Mouse (Mus musculus): ENCODE results near the gene Skint6. TPM values are rescaled to one million over a fixed set of nuclear protein-coding genes. Genes with fewer than 3 reads are reported as not detected.
A peak's percentile ranks its signal among the peaks of the same experiment; 100 is the strongest.

The Skint6 gene
- total RNA-seq (2015; ENCODE audit: low replicate concordance) (not detected in 2 replicates), total RNA-seq (2017; ENCODE audit: low replicate concordance) (not detected in 2 replicates)

GRCm38 (mm10) chr4:113286873-113287272, at the start of gene Skint6:
TSS of gene Skint6 (minus strand) at chr4:113286973.
- ATAC-seq (replicated peaks; ENCODE audit: low FRiP score, poor library complexity, severe bottlenecking): no peak

- ATAC-seq (replicated peaks; ENCODE audit: low FRiP score, poor library complexity, severe bottlenecking): no peak
These were observed 34.1 kb upstream of the Skint6 start for GRCm38 (mm10) chr4:113320911-113321310.

GRCm38 (mm10) chr4:113301773-113302473, 15.2 kb upstream of the Skint6 start:
- ATAC-seq (replicated peaks; ENCODE audit: low FRiP score, poor library complexity, severe bottlenecking): no peak

DNA sequence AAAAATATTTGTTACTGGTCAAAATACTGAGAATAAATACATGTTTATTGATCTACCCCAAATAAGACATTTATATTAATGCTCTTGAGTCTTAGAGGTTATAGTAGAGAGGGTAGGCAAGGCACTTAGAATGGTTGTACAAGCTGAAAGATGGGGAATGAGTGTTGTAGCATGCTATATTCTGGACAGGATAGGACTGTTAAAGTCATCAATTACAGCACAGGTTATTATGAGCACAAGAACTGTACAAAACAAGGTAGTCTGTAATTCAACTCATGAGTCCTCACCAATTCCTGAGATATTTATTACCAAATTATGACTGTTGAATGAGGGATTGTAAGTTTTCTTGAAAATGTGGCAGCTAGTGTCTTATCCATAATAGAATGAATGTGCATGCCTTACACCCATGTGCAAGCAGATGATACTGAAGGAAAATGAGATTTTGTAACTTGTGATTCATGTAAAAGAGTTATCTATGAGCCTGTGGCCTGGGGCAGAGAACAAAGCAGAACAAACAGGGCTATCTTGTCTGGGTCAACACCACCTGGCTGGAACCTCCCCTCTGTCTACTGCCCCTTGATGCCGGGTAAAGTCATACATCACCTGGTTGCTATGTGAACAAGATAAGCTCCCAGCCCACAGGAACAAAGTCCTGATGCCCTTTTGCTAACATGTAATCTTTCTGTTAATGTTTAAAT, 23.3 kb downstream of the Skint6 start:
- no peak for ATAC-seq (replicated peaks; ENCODE audit: low FRiP score, poor library complexity, severe bottlenecking)

- no peak for ATAC-seq (replicated peaks; ENCODE audit: low FRiP score, poor library complexity, severe bottlenecking)
These were observed 41.0 kb downstream of the Skint6 start for GRCm38 (mm10) chr4:113245808-113246207.

DNA sequence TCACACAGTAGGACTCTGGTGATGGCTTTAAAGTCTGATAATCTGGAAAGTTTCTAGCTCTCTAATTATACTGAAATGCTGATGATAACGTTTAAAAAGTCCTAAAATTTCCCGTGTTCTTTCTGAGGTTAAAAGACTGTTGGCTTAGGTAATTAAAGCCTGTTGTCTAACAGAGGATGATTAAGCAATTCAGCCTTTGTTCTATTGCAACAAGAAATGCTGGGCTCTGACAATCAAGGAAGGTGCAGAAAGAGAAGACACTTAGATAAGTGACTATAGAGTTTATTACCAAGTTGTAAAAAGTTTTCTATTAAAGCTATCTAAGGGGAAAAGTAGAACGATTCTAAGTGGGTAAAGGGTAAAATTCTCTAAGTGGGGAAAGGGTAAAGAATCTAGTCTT, 219.2 kb downstream of the Skint6 start:
- ATAC-seq (replicated peaks; ENCODE audit: low FRiP score, poor library complexity, severe bottlenecking): no peak

DNA sequence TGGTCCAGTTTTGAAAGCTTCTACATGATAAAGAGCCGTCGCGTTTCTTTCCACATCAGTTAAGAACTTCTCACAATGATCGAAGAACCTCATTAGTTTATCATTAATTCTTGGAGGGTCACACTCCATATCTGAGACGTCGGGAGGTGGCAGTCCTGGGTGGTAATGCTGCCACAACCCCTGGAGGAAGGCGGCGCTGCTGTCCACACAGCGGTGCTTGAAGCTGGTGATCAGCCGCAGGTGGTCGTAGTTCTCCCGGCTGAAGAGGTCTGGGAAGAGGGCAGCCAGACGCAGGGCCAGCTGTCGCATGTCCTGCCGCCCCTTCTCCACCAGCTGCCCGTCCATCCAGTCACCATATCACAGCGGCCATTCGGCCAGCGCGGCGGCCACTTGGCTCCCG, 307.6 kb downstream of the Skint6 start:
- ATAC-seq (replicated peaks; ENCODE audit: low FRiP score, poor library complexity, severe bottlenecking): peak; percentile 95

DNA sequence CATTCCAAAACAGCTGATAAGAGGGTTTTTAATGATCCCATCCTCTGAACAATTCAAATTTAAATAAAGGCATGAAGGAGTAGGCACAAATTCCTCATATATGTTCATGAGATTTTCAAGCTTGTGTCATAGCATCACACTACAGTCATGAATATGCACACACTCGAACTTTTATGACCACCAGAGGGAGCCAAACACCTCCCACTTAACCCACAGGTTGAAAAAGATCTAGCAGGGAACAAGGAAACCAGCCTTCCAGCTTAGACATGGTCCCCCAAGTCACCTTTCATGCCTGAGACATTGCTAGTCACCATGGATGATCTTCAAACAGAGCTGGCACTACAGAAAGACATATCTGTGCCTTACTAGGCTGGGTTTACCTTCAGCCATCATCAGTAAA, 496.1 kb downstream of the Skint6 start:
- ATAC-seq (replicated peaks; ENCODE audit: low FRiP score, poor library complexity, severe bottlenecking): no peak

DNA sequence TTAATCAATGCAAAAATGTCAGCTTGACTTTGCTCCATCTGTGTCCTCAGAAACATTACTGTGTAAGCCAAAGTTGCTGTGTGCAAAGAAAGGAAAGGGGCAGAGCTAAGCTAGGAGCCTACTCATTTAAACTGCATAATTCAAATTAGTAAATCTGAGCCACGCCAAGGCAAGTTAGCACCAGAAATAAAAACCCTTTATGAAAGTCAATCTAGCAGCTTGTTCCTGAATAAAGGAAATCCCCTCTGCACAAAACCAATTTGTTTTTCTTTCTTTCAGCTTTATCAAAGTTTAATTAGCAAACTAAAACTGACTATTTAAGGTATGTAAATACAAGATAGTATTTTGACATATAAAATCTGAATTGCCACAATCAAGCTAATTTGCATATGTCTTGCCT, 512.0 kb downstream of the Skint6 start, which contains the start of gene Skint10:
Gene Skint10 (minus strand): TSS at position 101 of the 400 bp plus-strand sequence.
- ATAC-seq (replicated peaks; ENCODE audit: low FRiP score, poor library complexity, severe bottlenecking): no peak

All from erythroid progenitor cell, adult 5-6 weeks (primary cell).